Mouse (Mus musculus): ENCODE measurements around the gene Zfp583.

The Zfp583 gene

GRCm38 (mm10) chr7:6285842-6286705 lies 45.0 kb downstream of the Zfp583 start, which contains the start of gene Zfp667:
TSS of gene Zfp667 (plus strand) at chr7:6286579.
- peak; percentile 100 for DNase-seq

- no peak for DNase-seq
These were observed 45.7 kb downstream of the Zfp583 start for GRCm38 (mm10) chr7:6285366-6285765.

- no peak for DNase-seq
These were observed 46.6 kb downstream of the Zfp583 start for GRCm38 (mm10) chr7:6284442-6285012.

GRCm38 (mm10) chr7:6283451-6284075 lies 47.5 kb downstream of the Zfp583 start:
- DNase-seq: peak; percentile 88

- peak; percentile 89 for DNase-seq
These were observed 48.3 kb downstream of the Zfp583 start for GRCm38 (mm10) chr7:6282749-6283148.

GRCm38 (mm10) chr7:6277906-6278305 lies 53.2 kb downstream of the Zfp583 start:
- no peak for DNase-seq

- DNase-seq: peak; percentile 39
These were observed 65.4 kb downstream of the Zfp583 start for GRCm38 (mm10) chr7:6265695-6266094.
